Mouse (Mus musculus) cortical plate, adult 2 months (tissue): ENCODE measurements around the gene Nckap5. TPM values are rescaled to one million over a fixed set of nuclear protein-coding genes. Genes with fewer than 3 reads are reported as not detected.
"Not testable (repeated sequence)": the region's sequence is repeated elsewhere in the genome, so short reads cannot be mapped to it uniquely, and the experiment has no call there.

Experiments
- H3K27ac ChIP-seq: fragments of 200-500 bp; 2 replicates; pipeline ENCODE4 v1.5.1; 2012; ENCODE audit warnings: low read length, control low read depth, inconsistent platforms; ENCODE audit not compliant: insufficient read depth
- H3K4me1 ChIP-seq: fragments of 200-500 bp; 2 replicates; pipeline ENCODE4 v1.6.1; 2011; ENCODE audit warnings: low read length; ENCODE audit not compliant: control insufficient read depth, insufficient read depth
- H3K4me3 ChIP-seq: fragments of 200-500 bp; 2 replicates; pipeline ENCODE4 v1.5.1; 2011; ENCODE audit warnings: mild to moderate bottlenecking, low read length, control low read depth; ENCODE audit not compliant: insufficient read depth
- CTCF ChIP-seq: fragments of 200-500 bp; IDR thresholded peaks from 2 replicates; pipeline ENCODE4 v1.5.1; 2011; ENCODE audit warnings: mild to moderate bottlenecking, control low read depth, low read length; ENCODE audit not compliant: insufficient read depth; ENCODE audit errors: extremely low read depth
- POLR2A ChIP-seq: fragments of 200-500 bp; IDR thresholded peaks from 2 replicates; pipeline ENCODE4 v1.6.1; 2011; ENCODE audit warnings: mild to moderate bottlenecking, low read length, control low read depth; ENCODE audit not compliant: insufficient read depth; ENCODE audit errors: extremely low read depth
- polyA plus RNA-seq: library from polyadenylated mRNA; depleted of rRNA; stranded (reverse); fragments of >200 nt; gene quantifications from 2 replicates; pipeline ENCODE4 v1.2.3, GENCODE M21; 2012

Gene Nckap5
- polyA plus RNA-seq, 1 experiment: 3.1 TPM

- Histone ChIP-seq H3K4me1 (no peaks in the 10 kb centered on the region), H3K4me3 (no peak overlapping the region), H3K27ac (no peak overlapping the region)
- TF ChIP-seq CTCF (no peak), POLR2A (no peak)
Observed at GRCm38 (mm10) chr1:126120506-126120905, 710.1 kb downstream of the Nckap5 start.

GRCm38 (mm10) chr1:126116034-126116433 lies 714.6 kb downstream of the Nckap5 start:
- no peak overlapping the region for H3K4me3 ChIP-seq
- no peak overlapping the region for H3K27ac ChIP-seq
- no peak for TF ChIP-seq CTCF
- H3K4me1 ChIP-seq: no peaks in the 10 kb centered on the region

- TF ChIP-seq CTCF: no peak
- TF ChIP-seq POLR2A: no peak
- no peak overlapping the region for H3K27ac ChIP-seq
- no peaks in the 10 kb centered on the region for H3K4me1 ChIP-seq
- H3K4me3 ChIP-seq: no peak overlapping the region
Observed at GRCm38 (mm10) chr1:126105673-126106256, 724.8 kb downstream of the Nckap5 start.

GRCm38 (mm10) chr1:126094346-126094745 lies 736.3 kb downstream of the Nckap5 start:
- Histone ChIP-seq H3K27ac (no peak overlapping the region), H3K4me1 (no peaks in the 10 kb centered on the region), H3K4me3 (no peak overlapping the region)
- TF ChIP-seq CTCF: no peak

- not testable (repeated sequence) for H3K4me3 ChIP-seq, H3K4me1 ChIP-seq, H3K27ac ChIP-seq
Observed at GRCm38 (mm10) chr1:126091979-126092378, 738.6 kb downstream of the Nckap5 start.

- Histone ChIP-seq H3K4me1 (no peaks in the 10 kb centered on the region), H3K27ac (no peak overlapping the region), H3K4me3 (no peak overlapping the region)
- TF ChIP-seq CTCF (no peak), POLR2A (no peak)
Observed at GRCm38 (mm10) chr1:126087181-126087580, 743.4 kb downstream of the Nckap5 start.

GRCm38 (mm10) chr1:126076312-126076711 lies 754.3 kb downstream of the Nckap5 start:
- Histone ChIP-seq H3K4me3 (no peak overlapping the region), H3K27ac (no peak overlapping the region), H3K4me1 (no peaks in the 10 kb centered on the region)
- TF ChIP-seq CTCF (no peak), POLR2A (no peak)

GRCm38 (mm10) chr1:126070861-126071260 lies 759.7 kb downstream of the Nckap5 start:
- no peak overlapping the region for H3K27ac ChIP-seq
- no peak for TF ChIP-seq POLR2A
- TF ChIP-seq CTCF: no peak
- no peak overlapping the region for H3K4me3 ChIP-seq
- no peaks in the 10 kb centered on the region for H3K4me1 ChIP-seq

GRCm38 (mm10) chr1:126051491-126051890 lies 779.1 kb downstream of the Nckap5 start:
- no peak overlapping the region for H3K27ac ChIP-seq
- H3K4me3 ChIP-seq: no peak overlapping the region
- no peaks in the 10 kb centered on the region for H3K4me1 ChIP-seq
- TF ChIP-seq CTCF (no peak), POLR2A (no peak)

GRCm38 (mm10) chr1:126042886-126043285 lies 787.7 kb downstream of the Nckap5 start:
- H3K4me1 ChIP-seq: no peaks in the 10 kb centered on the region
- no peak overlapping the region for H3K27ac ChIP-seq
- H3K4me3 ChIP-seq: no peak overlapping the region
- TF ChIP-seq POLR2A (no peak), CTCF (no peak)

- Histone ChIP-seq H3K4me1 (no peaks in the 10 kb centered on the region), H3K27ac (no peak overlapping the region), H3K4me3 (no peak overlapping the region)
- TF ChIP-seq POLR2A (no peak), CTCF (no peak)
Observed at GRCm38 (mm10) chr1:126027536-126027935, 803.1 kb downstream of the Nckap5 start.
